Mouse (Mus musculus) hindbrain, postnatal 0 days (tissue): ENCODE data around the gene Endog. TPM values are rescaled to one million over a fixed set of nuclear protein-coding genes. Genes with fewer than 3 reads are reported as not detected.

Experiments used
- ATAC-seq: fragments of 200-750 bp; cut with Nextera tagmentation; 2 replicates; pipeline ENCODE4 v1.8.0; 2017; ENCODE audit warnings: mild to moderate bottlenecking, moderate TSS enrichment, moderate library complexity
- DNase-seq: peaks from one replicate; pipeline ENCODE4 v3.0.0-alpha.2; 2015; ENCODE audit warnings: low spot score
- H3K27ac ChIP-seq: fragments of 300-500 bp; sonication (generic); 2 replicates; pipeline ENCODE4 v1.5.1; 2014; ENCODE audit warnings: mild to moderate bottlenecking
- H3K27me3 ChIP-seq: fragments of 300-500 bp; sonication (generic); 2 replicates; pipeline ENCODE4 v1.6.1; 2014; ENCODE audit warnings: low read length, mixed read lengths; ENCODE audit not compliant: insufficient read depth
- H3K36me3 ChIP-seq: fragments of 300-500 bp; sonication (generic); 2 replicates; pipeline ENCODE4 v1.6.1; 2014; ENCODE audit warnings: low read length, mixed read lengths; ENCODE audit not compliant: insufficient read depth
- H3K4me1 ChIP-seq: fragments of 300-500 bp; sonication (generic); 2 replicates; pipeline ENCODE4 v1.6.1; 2014; ENCODE audit warnings: antibody characterized with exemption, low read length, mixed read lengths; ENCODE audit not compliant: insufficient read depth
- H3K4me2 ChIP-seq: fragments of 300-500 bp; sonication (generic); 2 replicates; pipeline ENCODE4 v1.6.1; 2014; ENCODE audit warnings: low read depth, mild to moderate bottlenecking, low read length, moderate library complexity, mixed read lengths
- H3K4me3 ChIP-seq: fragments of 300-500 bp; sonication (generic); 2 replicates; pipeline ENCODE4 v1.5.1; 2014; ENCODE audit warnings: low read length
- H3K9ac ChIP-seq: fragments of 300-500 bp; sonication (generic); replicated peaks from 2 replicates; pipeline ENCODE4 v1.6.1; 2014; ENCODE audit warnings: mild to moderate bottlenecking, low read length, moderate library complexity, mixed read lengths
- H3K9me3 ChIP-seq: fragments of 300-500 bp; sonication (generic); 2 replicates; pipeline ENCODE4 v1.6.1; 2016; ENCODE audit warnings: low read length, mixed read lengths
- CTCF ChIP-seq: IDR thresholded peaks from 2 replicates; pipeline ENCODE4 v1.5.1; 2016; ENCODE audit warnings: antibody characterized with exemption, control low read depth, low read depth
- WGBS: fragments of 180-500 bp; shearing (Covaris S2); extraction: QIAGEN DNeasy Blood & Tissue Kit; methylation state at CpG from one replicate; pipeline ENCODE4 v1.1.7; 2014; 5-methylcytosine and 5-hydroxymethylcytosine counted together
- polyA plus RNA-seq: library from polyadenylated mRNA; unstranded; fragments of >200 nt; fragmentation: Nextera tagmentation; extraction: Ambion mirVana; gene quantifications from 2 replicates; pipeline ENCODE4 v1.2.1, GENCODE M21; 2015
- total RNA-seq: library from RNA; depleted of rRNA; stranded (reverse); fragments of >200 nt; gene quantifications from 2 replicates; pipeline ENCODE4 v1.2.3, GENCODE M21; 2014

Endog gene
- total and polyA plus RNA-seq, 2 experiments from 2014 or later: 42.2 to 63.7 TPM

DNA sequence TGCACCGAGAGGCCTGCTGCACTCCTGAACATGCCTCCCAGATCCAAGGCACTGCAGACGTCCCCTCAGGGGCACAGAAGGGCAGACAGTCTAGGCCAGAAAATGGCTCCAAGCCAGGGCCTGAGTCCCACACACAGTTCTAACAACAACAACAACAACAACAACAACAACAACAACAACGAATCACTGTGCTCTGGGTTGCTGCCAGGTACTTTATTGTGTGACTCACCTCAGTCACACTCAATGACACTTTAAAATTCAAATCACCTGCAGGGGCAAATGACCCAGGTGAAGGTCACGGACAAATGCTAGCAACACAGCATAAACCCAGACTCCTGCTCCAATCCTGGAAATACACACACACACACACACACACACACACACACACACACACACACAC, 26.7 kb downstream of the Endog start:
- WGBS: 64% methylated on average over 4 of the region's 4 CpGs
- Histone ChIP-seq H3K9me3 (no peaks in the 10 kb centered on the region), H3K4me2 (no peak overlapping the region), H3K4me3 (no peak overlapping the region), H3K4me1 (no peaks in the 10 kb centered on the region), H3K9ac (no peak overlapping the region), H3K27ac (no peak overlapping the region), H3K27me3 (no peaks in the 10 kb centered on the region), H3K36me3 (no peaks in the 10 kb centered on the region)
- no peak for ATAC-seq
- no peak for TF ChIP-seq CTCF
- DNase-seq: no peak

DNA sequence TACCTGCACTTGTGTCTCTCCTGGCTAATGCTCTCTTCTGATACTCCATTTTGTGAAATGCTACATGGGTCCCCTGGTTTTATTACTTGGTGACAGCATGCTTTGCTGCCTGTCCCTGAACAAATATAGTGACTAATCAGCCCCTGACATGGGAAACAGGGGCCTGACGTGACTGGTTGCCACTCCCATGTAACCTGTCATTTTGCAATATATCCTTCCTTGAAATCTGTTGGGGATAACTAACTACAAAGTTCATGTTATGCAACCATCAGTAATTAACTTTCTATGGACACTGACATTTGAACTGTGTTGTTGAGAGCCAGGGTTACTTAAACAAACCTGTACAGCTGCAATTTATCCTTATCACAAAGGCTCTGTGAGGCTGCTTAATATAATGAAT, 28.7 kb downstream of the Endog start:
- no peaks in the 10 kb centered on the region for H3K9me3 ChIP-seq
- no peak overlapping the region for H3K9ac ChIP-seq
- H3K36me3 ChIP-seq: no peaks in the 10 kb centered on the region
- WGBS: 74% methylated on average over 1 of the region's 1 CpGs
- H3K4me2 ChIP-seq: no peak overlapping the region
- no peak overlapping the region for H3K27ac ChIP-seq
- no peaks in the 10 kb centered on the region for H3K27me3 ChIP-seq
- TF ChIP-seq CTCF: no peak
- ATAC-seq (no peak), DNase-seq (no peak)
- no peak overlapping the region for H3K4me3 ChIP-seq
- no peaks in the 10 kb centered on the region; the same call in 1 of the 2 replicates for H3K4me1 ChIP-seq

DNA sequence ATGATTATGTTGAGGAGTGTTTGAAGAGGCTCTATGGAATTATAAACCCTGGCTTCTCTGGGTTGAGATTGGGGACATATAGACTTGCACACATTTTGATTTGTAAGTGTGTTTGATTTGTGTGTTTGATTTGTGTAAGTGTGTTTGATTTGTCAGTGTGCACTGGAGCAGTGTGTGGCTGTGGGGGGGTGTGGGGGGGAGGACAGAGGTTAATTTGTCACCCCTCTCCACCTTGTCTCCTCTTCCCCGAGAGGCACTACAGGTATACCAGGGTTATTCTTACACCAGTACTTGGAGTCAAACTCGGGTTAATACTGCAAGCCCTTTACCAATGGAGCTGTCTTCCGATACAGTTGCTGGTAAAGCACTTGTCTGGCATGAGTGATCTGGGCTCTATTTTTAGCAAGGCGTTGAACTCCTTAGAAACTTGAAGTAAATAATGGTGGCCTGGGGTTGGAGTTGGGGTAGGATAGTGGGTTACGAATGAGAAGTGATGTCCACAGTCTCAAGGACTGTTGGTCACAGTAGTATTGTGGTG, 29.2 kb downstream of the Endog start:
- no peak for TF ChIP-seq CTCF
- Histone ChIP-seq H3K27me3 (no peaks in the 10 kb centered on the region), H3K27ac (no peak overlapping the region), H3K4me3 (no peak overlapping the region), H3K36me3 (no peaks in the 10 kb centered on the region), H3K4me2 (no peak overlapping the region), H3K4me1 (no peaks in the 10 kb centered on the region; the same call in 1 of the 2 replicates), H3K9ac (no peak overlapping the region), H3K9me3 (no peaks in the 10 kb centered on the region)
- ATAC-seq: no peak
- WGBS: 91% methylated on average over 5 of the region's 5 CpGs
- DNase-seq: no peak

DNA sequence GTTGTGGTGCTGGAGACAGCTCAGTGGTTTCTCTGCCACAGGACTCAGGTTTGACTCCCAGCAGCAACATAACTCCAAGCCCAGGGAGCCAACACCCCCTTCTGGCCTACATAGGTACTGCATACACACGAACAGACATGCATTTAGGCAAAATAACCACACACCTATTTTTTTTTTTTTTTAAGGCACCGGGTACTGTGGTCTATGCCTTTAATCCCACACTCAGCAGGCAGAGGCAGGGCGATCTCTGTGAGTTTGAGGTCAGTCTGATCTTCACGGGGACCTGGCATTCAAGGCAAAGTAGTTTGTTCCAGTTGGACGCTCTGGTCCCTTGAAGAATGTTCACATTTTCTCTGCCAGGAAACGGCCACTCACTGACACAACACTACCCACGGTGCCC, 32.1 kb downstream of the Endog start:
- Histone ChIP-seq H3K4me3 (no peak overlapping the region), H3K9ac (no peak overlapping the region), H3K36me3 (no peaks in the 10 kb centered on the region), H3K4me2 (no peak overlapping the region), H3K27ac (no peak overlapping the region), H3K4me1 (peaks cover 6% of the 10 kb centered on the region; the same call in 1 of the 2 replicates), H3K27me3 (no peaks in the 10 kb centered on the region), H3K9me3 (no peaks in the 10 kb centered on the region)
- 71% methylated on average over 7 of the region's 7 CpGs for whole genome bisulfite sequencing
- peak; percentile 62 for TF ChIP-seq CTCF
- ATAC-seq (no peak), DNase-seq (peak; percentile 33)

DNA sequence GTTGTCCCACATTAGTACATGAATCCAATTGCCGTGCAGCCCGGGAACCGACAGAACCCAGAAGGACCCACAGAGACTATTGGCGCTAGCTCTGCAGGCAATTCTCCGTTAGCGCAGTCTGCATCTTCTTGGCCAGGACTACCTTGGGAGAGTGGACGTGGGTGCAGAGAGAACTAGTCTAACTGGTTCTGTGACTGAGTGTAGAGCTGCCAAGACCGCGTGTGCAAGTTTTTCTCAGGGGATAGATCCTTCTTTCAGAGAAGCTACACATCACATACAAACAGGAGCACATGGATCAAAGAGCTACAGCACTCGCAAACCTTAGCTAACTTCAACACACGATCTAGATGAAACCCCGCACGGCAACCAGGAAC, 33.9 kb downstream of the Endog start:
- peak overlapping the region; percentile 65 for H3K4me3 ChIP-seq
- DNase-seq (no peak), ATAC-seq (peak; percentile 58)
- H3K9ac ChIP-seq: peak overlapping the region; percentile 60
- TF ChIP-seq CTCF: no peak
- peak overlapping the region; percentile 77 for H3K27ac ChIP-seq
- H3K36me3 ChIP-seq: no peaks in the 10 kb centered on the region
- H3K4me2 ChIP-seq: peak overlapping the region; percentile 66
- no peaks in the 10 kb centered on the region for H3K9me3 ChIP-seq
- H3K4me1 ChIP-seq: peaks cover 6% of the 10 kb centered on the region; the same call in 1 of the 2 replicates
- H3K27me3 ChIP-seq: no peaks in the 10 kb centered on the region
- WGBS: under 1% methylated on average over 13 of the region's 13 CpGs

DNA sequence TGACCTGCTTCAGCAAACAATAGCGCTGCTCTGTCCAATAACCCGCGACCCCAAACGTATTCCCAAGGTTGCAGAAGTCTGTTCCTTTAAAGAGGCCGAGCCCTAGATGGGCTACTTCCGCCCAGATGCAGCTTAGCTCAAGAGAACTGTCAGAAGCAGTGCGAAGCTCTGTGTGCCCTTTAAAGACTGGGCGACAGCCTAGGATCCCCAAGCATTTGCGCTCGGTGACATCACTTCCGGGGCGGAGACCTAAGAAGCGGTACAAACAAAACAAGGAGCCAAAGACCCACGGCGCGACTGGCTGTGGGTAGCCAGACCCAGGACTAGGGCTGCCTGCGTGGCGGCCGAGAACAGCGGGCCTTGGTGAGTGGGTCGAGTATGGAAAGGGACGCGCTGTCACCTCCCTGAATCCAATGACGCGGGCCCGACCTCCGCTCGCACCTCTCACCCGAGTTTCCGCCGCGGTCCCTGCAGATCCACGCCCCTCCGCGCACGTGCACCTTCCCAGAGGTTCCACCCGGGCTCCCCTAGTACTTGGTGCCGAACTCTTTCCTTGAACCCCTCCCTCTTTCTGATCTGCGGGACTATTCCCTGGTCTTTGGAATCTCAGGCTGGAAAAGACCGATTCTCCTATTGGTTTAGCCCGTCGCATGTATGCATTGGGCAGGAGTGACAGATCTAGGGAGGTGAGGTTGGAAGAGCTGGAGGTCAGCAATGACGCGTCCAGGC, 34.5 kb downstream of the Endog start, which contains the start of gene Kyat1:
Gene Kyat1, minus strand, starts transcription at position 219 of the 729 bp plus-strand sequence.
- H3K27me3 ChIP-seq: no peaks in the 10 kb centered on the region
- peak; percentile 99 for DNase-seq
- TF ChIP-seq CTCF: no peak
- ATAC-seq: peak; percentile 98
- H3K27ac ChIP-seq: peak within 1 kb of the TSS; percentile 77
- H3K4me3 ChIP-seq: peak within 1 kb of the TSS; percentile 65
- H3K9me3 ChIP-seq: no peaks in the 10 kb centered on the region
- peak within 1 kb of the TSS; percentile 66 for H3K4me2 ChIP-seq
- under 1% methylated on average over 44 of the region's 44 CpGs for WGBS
- H3K4me1 ChIP-seq: peaks cover 6% of the 10 kb centered on the region; the same call in 1 of the 2 replicates
- no peaks in the 10 kb centered on the region for H3K36me3 ChIP-seq
- H3K9ac ChIP-seq: peak within 1 kb of the TSS; percentile 60

DNA sequence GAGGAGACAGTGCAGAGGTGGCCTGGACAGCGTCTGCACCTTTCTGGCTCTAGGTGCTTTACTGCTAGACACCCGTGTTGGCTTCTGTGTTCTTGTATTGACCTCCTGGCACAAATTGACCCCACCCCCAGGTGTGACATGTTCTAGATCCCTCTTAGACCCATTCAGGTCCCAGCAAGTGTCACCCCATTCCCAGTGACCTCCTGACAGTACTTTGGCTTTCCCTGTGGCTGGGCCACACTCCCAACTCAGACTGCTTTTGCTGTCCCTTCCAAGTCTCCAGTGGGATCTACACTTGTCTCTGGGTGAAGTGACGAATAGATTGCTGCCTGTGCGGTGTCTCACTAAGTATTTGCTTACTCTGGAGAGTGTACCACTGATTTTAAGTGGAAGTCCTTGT, 36.1 kb downstream of the Endog start:
- H3K4me2 ChIP-seq: no peak overlapping the region
- H3K27me3 ChIP-seq: no peaks in the 10 kb centered on the region
- H3K27ac ChIP-seq: no peak overlapping the region
- no peak overlapping the region for H3K9ac ChIP-seq
- no peaks in the 10 kb centered on the region for H3K9me3 ChIP-seq
- no peak overlapping the region for H3K4me3 ChIP-seq
- no peak for TF ChIP-seq CTCF
- DNase-seq (no peak), ATAC-seq (no peak)
- 83% methylated on average over 4 of the region's 4 CpGs for WGBS
- peaks cover 6% of the 10 kb centered on the region; the same call in 1 of the 2 replicates for H3K4me1 ChIP-seq
- no peaks in the 10 kb centered on the region for H3K36me3 ChIP-seq
